Mouse (Mus musculus): ENCODE results near the gene Id2.

Gene Id2

DNA sequence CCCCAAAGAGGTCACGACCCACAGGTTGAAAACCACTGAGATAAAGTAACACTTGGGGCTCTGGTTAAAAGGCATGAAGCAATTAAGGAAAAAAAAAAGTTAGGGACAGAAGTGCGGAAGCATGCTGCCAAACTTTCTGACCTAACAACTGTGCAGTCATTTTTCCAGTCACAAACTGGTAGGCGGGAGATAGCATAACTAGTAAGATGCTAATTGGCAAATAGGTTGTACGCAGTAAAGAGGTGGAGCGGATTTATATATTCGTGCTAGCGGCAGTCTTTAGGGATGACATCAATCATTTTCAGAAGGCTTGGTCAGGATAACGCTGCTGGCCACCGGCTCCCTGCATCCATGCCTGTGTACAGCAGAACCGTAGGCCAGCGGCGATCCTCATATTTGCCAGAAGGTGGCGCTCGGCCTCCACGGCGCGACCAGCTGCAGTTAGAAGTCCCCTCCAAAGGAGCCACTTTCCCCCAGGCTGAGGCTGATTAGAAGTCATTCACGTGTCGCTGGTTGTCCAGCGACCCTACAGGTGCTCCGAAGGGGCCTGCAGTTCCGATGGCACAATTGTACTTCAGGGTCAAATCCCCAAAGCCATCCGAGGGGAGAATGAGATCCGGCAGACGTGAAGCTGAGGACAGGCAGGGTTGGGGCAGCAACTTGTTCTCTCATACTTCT is 4.8 kb downstream of the Id2 start:
- in situ Hi-C loops (cut with MboI; ENCODE audit: low sequenced_read_pairs), result loop anchor here (10.0 to 25.0 kb wide), 2 partner anchors 795 to 973 kb away; no protein-coding TSS in a partner anchor

- in situ Hi-C loops (cut with MboI; ENCODE audit: low sequenced_read_pairs), result loop anchor here (25.0 kb wide), 1 partner anchor 798 kb away; no protein-coding TSS in a partner anchor
Measured at GRCm38 (mm10) chr12:25089433-25089832, 7.5 kb downstream of the Id2 start.

DNA sequence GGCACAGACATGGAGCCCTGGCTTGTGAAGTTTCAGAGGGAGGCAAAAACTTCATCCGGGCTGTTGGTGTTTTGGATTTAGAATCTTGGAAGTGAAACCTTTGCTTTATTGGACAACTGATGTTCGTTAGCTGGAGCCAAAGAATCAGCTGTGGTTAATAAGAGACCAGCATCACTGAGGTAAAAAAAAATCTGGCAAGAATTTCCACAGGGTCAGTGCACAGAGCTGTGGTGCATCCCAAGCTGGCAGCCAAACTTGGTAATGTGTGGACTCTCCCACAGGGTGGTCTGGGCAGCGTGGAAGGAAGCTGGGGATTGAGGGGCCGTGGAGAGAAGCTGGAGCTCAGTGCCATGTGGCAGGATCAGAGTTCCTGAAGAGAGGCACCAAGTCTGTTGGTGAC is 10.0 kb downstream of the Id2 start:
- in situ Hi-C loops (cut with MboI; ENCODE audit: low sequenced_read_pairs), result loop anchor here (25.0 kb wide), 1 partner anchor 800 kb away; no protein-coding TSS in a partner anchor

DNA sequence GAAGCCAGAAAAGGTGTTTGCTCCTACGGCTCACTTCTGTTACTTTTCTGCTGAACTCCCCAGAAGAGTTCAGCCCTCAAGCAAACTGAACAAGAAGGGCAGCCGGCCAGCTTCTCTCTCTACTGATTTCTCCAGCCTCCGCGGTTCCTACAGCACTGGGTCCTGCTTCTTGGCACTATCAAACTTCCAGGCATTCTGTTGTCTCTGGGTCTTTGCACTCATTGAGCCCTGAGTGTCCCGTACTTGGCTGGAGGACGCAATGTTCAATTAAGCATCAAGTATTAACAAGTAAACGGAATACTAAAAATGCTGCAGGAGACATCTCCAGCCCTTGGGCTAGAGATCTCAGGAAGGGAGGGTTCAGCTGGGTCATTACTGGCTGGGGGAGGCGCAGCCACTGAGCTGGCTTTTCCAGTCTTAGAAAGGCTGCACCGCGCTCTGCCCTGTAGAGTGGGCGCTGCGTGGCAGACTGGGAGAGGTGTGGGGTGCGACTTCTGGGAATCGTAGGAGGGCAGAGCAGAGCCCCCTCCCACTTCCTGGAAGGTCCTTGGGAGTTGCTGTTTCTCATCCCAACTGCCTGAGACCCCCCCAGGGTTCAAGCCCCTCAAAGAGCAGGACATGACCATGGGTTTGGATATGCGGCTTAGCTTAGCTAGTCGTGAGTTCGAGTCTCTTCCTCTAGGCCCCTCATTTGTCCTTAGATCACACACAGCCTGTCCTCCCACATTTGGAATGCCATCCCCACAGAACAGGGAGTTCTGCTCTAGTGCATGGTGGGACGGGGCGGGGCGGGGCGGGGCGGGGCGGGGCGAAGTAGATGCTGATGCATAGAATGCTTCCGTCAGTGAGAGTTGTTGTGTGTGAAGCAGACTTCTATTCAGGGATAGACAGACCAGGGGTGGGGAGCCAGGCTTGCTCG is 13.4 kb downstream of the Id2 start:
- in situ Hi-C loops (cut with MboI; ENCODE audit: low sequenced_read_pairs), result loop anchor here (25.0 kb wide), 1 partner anchor 804 kb away; no protein-coding TSS in a partner anchor

GRCm38 (mm10) chr12:25074344-25074743 is 22.6 kb downstream of the Id2 start:
- in situ Hi-C loops (cut with MboI; ENCODE audit: low sequenced_read_pairs), result loop anchor here (10.0 kb wide), 1 partner anchor 1220 kb away; no protein-coding TSS in a partner anchor

DNA sequence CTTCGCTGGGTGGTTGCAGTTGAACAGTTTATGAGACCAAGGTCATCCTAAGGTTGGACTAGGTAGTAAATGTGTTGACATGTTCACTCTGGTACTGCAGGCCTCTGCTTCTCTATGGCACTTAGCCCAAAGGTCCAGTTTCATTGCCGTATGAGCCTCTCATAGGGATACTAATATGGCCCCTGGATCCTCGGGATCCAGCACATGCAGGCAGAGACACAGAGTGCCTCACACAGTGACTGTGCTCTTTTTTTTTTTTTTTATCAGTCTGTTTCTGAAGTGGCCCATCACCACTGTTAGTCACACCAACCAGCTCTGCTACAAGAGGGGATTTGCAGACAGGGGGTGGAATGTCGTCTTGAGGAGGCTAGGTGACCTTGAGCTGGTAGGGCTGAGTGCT is 23.6 kb downstream of the Id2 start:
- in situ Hi-C loops (cut with MboI; ENCODE audit: low sequenced_read_pairs), result loop anchor here (10.0 kb wide), 1 partner anchor 1221 kb away; no protein-coding TSS in a partner anchor

GRCm38 (mm10) chr12:25062264-25062663 is 34.7 kb downstream of the Id2 start:
- in situ Hi-C loops (cut with MboI; ENCODE audit: low sequenced_read_pairs), result no loop called here

GRCm38 (mm10) chr12:25060901-25061300 is 36.0 kb downstream of the Id2 start:
- in situ Hi-C loops (cut with MboI; ENCODE audit: low sequenced_read_pairs), result no loop called here

DNA sequence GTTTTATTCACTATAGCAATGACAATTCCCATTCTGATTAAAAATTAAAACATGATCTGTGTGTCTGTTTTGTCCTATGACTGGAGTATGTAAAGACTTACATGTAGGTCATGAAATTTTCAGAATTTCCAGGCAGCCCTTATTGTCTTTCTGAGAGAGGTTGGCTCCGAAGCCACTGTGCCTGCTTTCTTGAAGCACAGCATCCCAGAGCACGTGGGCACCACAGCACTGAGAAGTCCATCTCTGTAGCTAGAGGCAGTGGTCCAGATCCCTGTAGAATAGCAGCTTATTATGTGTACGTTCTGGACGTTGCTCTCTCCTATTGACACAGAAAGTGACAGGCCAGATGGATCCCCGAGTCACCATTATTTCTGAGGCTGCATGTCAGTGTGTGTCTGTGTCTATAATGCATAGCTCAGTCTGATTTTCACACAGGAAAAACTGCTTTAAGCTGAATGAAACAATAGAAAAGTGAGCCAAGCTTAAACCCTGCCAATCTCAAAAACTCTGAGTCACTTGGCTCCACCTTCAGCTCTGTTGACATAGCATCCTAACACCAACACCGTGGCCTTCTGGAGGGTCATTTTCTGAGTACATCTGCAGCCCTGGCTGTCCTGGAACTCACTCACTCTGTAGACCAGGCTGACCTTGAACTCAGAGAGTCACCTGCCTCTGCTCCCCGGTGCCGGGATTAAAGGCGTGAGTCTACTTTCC is 37.3 kb downstream of the Id2 start:
- in situ Hi-C loops (cut with MboI; ENCODE audit: low sequenced_read_pairs), result no loop called here

DNA sequence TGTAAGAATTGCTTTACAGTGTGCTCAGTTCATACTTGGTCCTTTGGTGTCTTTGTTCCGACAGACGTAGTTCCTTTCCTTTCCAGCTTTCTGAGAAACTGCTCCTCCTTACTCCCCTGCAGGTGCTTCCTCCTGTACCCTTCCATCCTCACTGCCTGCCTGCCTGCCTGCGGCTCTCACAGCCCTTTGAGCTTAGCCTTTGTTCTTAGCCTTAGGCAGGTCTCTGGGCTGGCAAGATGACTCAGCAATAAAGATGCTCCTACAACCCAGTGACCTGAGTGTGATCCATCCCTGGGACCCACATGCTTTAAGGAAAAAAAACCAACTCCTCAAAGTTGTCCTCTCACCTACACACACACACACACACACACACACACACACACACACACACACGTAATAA is 42.0 kb downstream of the Id2 start:
- in situ Hi-C loops (cut with MboI; ENCODE audit: low sequenced_read_pairs), result no loop called here

GRCm38 (mm10) chr12:25054511-25054910 is 42.4 kb downstream of the Id2 start:
- in situ Hi-C loops (cut with MboI; ENCODE audit: low sequenced_read_pairs), result no loop called here

- in situ Hi-C loops (cut with MboI; ENCODE audit: low sequenced_read_pairs), result no loop called here
Measured at GRCm38 (mm10) chr12:25049253-25049652, 47.7 kb downstream of the Id2 start.

DNA sequence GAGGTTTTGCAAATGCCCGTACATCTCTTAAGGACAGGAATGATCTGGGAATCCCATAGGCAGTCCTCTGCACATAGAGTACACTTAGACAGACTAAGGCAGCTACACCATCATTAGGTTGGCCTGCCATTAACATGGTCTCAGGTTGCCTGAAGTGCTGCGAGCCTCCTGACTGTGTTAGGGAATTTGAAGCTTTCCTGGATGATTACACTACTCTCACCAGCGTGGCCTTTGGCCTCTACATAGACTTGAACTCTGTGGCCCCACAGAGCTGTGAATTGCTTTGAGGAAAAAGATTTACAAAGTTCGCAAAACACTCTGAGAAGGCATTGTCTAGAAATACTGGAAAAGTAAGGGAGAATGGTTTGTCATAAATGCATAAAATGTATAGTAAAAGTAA is 52.4 kb downstream of the Id2 start:
- in situ Hi-C loops (cut with MboI; ENCODE audit: low sequenced_read_pairs), result no loop called here

DNA sequence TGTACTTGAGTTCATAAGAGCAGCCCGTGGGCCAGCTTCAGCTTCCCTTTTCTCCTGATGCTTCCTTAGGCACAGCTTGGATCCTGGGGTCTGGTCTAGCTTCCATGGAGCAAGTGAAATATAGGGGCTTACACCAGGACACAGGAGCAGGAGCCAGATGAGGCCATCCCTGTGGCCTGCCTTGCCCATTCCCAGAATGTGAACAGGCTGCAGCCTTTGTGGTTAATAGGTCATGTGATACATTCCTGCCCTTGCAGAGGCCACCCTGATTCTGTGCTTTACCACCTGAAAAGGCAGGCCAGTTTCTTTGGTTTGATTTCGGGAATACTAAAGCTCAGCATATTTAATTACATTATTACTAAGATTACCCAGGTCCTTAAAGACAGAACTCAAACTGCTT is 52.9 kb downstream of the Id2 start:
- in situ Hi-C loops (cut with MboI; ENCODE audit: low sequenced_read_pairs), result no loop called here

Data from CH12F3 (cell line).